26 mouse cellular contexts compared by ENCODE assay signal in the genomic region with DNA sequence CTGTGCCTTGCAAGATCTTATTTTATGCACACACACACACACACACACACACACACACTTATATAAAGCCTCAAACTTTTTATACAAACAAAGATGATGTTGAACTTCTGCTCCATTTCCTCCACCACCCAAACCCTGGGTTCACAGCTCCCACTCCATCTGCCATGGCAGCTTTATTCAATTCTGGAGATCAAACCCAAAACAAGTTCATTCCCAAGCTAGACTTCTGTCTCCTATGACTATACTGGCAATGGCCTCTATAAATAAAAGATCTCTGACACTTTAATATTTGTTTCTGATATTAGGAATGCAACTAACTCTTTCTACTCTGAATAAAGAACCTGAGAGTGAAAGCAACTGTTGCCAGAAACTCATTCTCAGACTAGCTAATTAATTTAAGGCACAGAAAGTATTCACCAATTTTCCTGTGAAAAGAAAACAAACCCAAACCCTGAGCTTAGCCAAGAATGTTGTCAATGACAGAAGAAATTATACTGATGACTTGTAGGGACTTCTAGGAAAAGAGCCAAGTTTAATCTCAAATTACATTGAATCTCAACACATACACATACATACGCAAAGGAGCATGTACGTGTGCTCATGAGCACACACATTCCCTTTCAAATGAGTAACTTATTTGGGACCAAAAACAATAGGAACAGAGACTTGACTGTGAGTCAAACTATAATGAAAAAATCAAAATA.
DNase-seq lines count a peak whose midpoint lies in the region; ATAC-seq and TF ChIP-seq lines count a peak whose summit lies in the region.
"Had no signal": no experiment of that assay in that cellular context is flagged by ENCODE, and none has a peak within 500 bp of the region (broad histone marks: within the 10 kb centered on the region; RNA-seq: fewer than 3 reads in every experiment).

No protein-coding gene starts in this region.

- no peaks in the 10 kb centered on the region for H3K9me3 ChIP-seq in heart, postnatal 0 days (replicated peaks; ENCODE audit: control insufficient read depth, low read length)
- H3K9me3 ChIP-seq in kidney, embryonic 16.5 days (ENCODE audit: low read length) = no peaks in the 10 kb centered on the region
- no peaks in the 10 kb centered on the region for H3K9me3 ChIP-seq in lung, embryonic 14.5 days (ENCODE audit: low read depth, low read length)
- no peaks in the 10 kb centered on the region for H3K9me3 ChIP-seq in liver, embryonic 11.5 days (ENCODE audit: control insufficient read depth, low read length)
- H3K9me3 ChIP-seq: embryonic facial prominence, embryonic 13.5 days; forebrain, embryonic 10.5 days; forebrain, embryonic 13.5 days; hindbrain, embryonic 10.5 days; hindbrain, embryonic 13.5 days had no signal

- H3K4me1 ChIP-seq in heart, postnatal 0 days (ENCODE audit: control insufficient read depth, insufficient read depth) = no peaks in the 10 kb centered on the region
- H3K4me1 ChIP-seq in kidney, embryonic 16.5 days (ENCODE audit: insufficient read depth, low read length) = no peaks in the 10 kb centered on the region
- H3K4me1 ChIP-seq in lung, embryonic 14.5 days (ENCODE audit: insufficient read depth) = no peaks in the 10 kb centered on the region
- no peaks in the 10 kb centered on the region for H3K4me1 ChIP-seq in liver, embryonic 11.5 days (replicated peaks; ENCODE audit: control insufficient read depth, insufficient read depth, low read length)
- H3K4me1 ChIP-seq: embryonic facial prominence, embryonic 13.5 days; forebrain, embryonic 10.5 days; forebrain, embryonic 13.5 days; hindbrain, embryonic 10.5 days; hindbrain, embryonic 13.5 days had no signal

- no peaks in the 10 kb centered on the region for H3K27me3 ChIP-seq in heart, postnatal 0 days (ENCODE audit: control insufficient read depth, insufficient read depth, low read length)
- no peaks in the 10 kb centered on the region for H3K27me3 ChIP-seq in kidney, embryonic 16.5 days (ENCODE audit: insufficient read depth, low read length)
- H3K27me3 ChIP-seq in lung, embryonic 14.5 days (ENCODE audit: insufficient read depth, low read length) = no peaks in the 10 kb centered on the region
- no peaks in the 10 kb centered on the region for H3K27me3 ChIP-seq in liver, embryonic 11.5 days (replicated peaks; ENCODE audit: control insufficient read depth, insufficient read depth, low read length)
- H3K27me3 ChIP-seq: embryonic facial prominence, embryonic 13.5 days; forebrain, embryonic 13.5 days; hindbrain, embryonic 13.5 days; Patski had no signal

- ATAC-seq in heart, postnatal 0 days (ENCODE audit: insufficient read depth, low read depth) = no peak
- ATAC-seq in kidney, embryonic 16.5 days (ENCODE audit: low FRiP score, low TSS enrichment) = peak; percentile 76; the same call in 1 of the 2 replicates
- no peak; the same call in 1 of the 2 replicates for ATAC-seq in lung, embryonic 14.5 days (ENCODE audit: insufficient read depth)
- ATAC-seq in liver, embryonic 11.5 days (replicated peaks; ENCODE audit: low FRiP score) = no peak
- ATAC-seq: forebrain, embryonic 13.5 days; hindbrain, embryonic 16.5 days; Patski had no signal

- H3K27ac ChIP-seq in heart, postnatal 0 days (ENCODE audit: low read depth) = no peak overlapping the region
- 0 out of 2 replicates have a peak overlapping the region, but pooled peaks have one; percentile 34 for H3K27ac ChIP-seq in kidney, embryonic 16.5 days (ENCODE audit: low read length)
- no peak overlapping the region for H3K27ac ChIP-seq in lung, embryonic 14.5 days (ENCODE audit: low read depth)
- no peak overlapping the region for H3K27ac ChIP-seq in liver, embryonic 11.5 days (ENCODE audit: low read depth, low read length)
- H3K27ac ChIP-seq: embryonic facial prominence, embryonic 13.5 days; forebrain, embryonic 10.5 days; forebrain, embryonic 13.5 days; hindbrain, embryonic 10.5 days; hindbrain, embryonic 13.5 days had no signal

- H3K4me3 ChIP-seq in heart, postnatal 0 days (ENCODE audit: low read depth, low read length) = no peak overlapping the region
- no peak overlapping the region for H3K4me3 ChIP-seq in kidney, embryonic 16.5 days (ENCODE audit: low read length)
- H3K4me3 ChIP-seq in lung, embryonic 14.5 days (ENCODE audit: low read depth, low read length) = no peak overlapping the region
- no peak overlapping the region for H3K4me3 ChIP-seq in liver, embryonic 11.5 days (ENCODE audit: low read depth, low read length)
- H3K4me3 ChIP-seq: embryonic facial prominence, embryonic 13.5 days; forebrain, embryonic 10.5 days; forebrain, embryonic 13.5 days; hindbrain, embryonic 10.5 days; hindbrain, embryonic 13.5 days had no signal

- no peak overlapping the region for H3K4me2 ChIP-seq in heart, postnatal 0 days (ENCODE audit: low read depth, low read length)
- H3K4me2 ChIP-seq in kidney, embryonic 16.5 days (replicated peaks; ENCODE audit: low read depth, low read length) = no peak overlapping the region
- no peak overlapping the region for H3K4me2 ChIP-seq in lung, embryonic 14.5 days
- no peak overlapping the region for H3K4me2 ChIP-seq in liver, embryonic 11.5 days
- H3K4me2 ChIP-seq: embryonic facial prominence, embryonic 13.5 days; forebrain, embryonic 13.5 days; heart, embryonic 11.5 days; hindbrain, embryonic 13.5 days had no signal

- peak; percentile 7 for DNase-seq in heart, postnatal 0 days (ENCODE audit: low spot score)
- no peak for DNase-seq in heart, adult 11 months
- DNase-seq in kidney, adult 9 months = no peak
- DNase-seq in lung, embryonic 14.5 days = peak; percentile 45
- no peak for DNase-seq in lung, adult 18-20 months
- DNase-seq in brain, embryonic 14.5 days (ENCODE audit: low read depth) = peak; percentile 21
- DNase-seq in liver, embryonic 11.5 days (ENCODE audit: low spot score) = no peak
- DNase-seq: adrenal gland, postnatal 10 days; adrenal gland, postnatal 36 days; cerebellum, adult 11 months; cerebellum, adult 2 months; cerebellum, adult 9-11 months; cerebellum, postnatal 25 days; gastrocnemius, postnatal 10 days; gastrocnemius, postnatal 36 days; heart, postnatal 10 days; heart, postnatal 36 days had no signal

- TF ChIP-seq CTCF in heart, postnatal 0 days (IDR thresholded peaks at IDR 0.05; ENCODE audit: low read depth) = no peak
- TF ChIP-seq CTCF in lung, embryonic 14.5 days (IDR thresholded peaks at IDR 0.05; ENCODE audit: low read depth) = no peak
- TF ChIP-seq CTCF in brain, embryonic 14.5 days (IDR thresholded peaks at IDR 0.05; ENCODE audit: borderline replicate concordance, extremely low read depth, insufficient read depth, insufficient read length) = no peak

- H3K9ac ChIP-seq in heart, postnatal 0 days (replicated peaks; ENCODE audit: low read depth, low read length) = no peak overlapping the region
- no peak overlapping the region for H3K9ac ChIP-seq in kidney, embryonic 16.5 days (replicated peaks; ENCODE audit: low read length)
- no peak overlapping the region for H3K9ac ChIP-seq in lung, embryonic 14.5 days
- H3K9ac ChIP-seq in liver, embryonic 11.5 days (ENCODE audit: low read depth, low read length) = no peak overlapping the region
- H3K9ac ChIP-seq: embryonic facial prominence, embryonic 13.5 days; forebrain, embryonic 13.5 days; hindbrain, embryonic 13.5 days had no signal

- no peak for TF ChIP-seq EP300 in heart, postnatal 0 days (IDR thresholded peaks at IDR 0.05; ENCODE audit: low read depth)

- 57% methylated on average over 2 of the region's 2 CpGs for WGBS in heart, postnatal 0 days
- WGBS in kidney, embryonic 16.5 days = 40% methylated on average over 2 of the region's 2 CpGs
- 18% methylated on average over 2 of the region's 2 CpGs for WGBS in lung, embryonic 14.5 days
- WGBS in liver, embryonic 11.5 days = 72% methylated on average over 2 of the region's 2 CpGs

- no peak for TF ChIP-seq POLR2A in brain, embryonic 14.5 days (IDR thresholded peaks at IDR 0.05; ENCODE audit: borderline replicate concordance, extremely low read depth, insufficient read depth, insufficient read length, poor library complexity, severe bottlenecking)

- no peaks in the 10 kb centered on the region for H3K36me3 ChIP-seq in heart, postnatal 0 days (replicated peaks; ENCODE audit: control insufficient read depth, insufficient read depth, low read length)
- H3K36me3 ChIP-seq in kidney, embryonic 16.5 days (ENCODE audit: insufficient read depth, low read length) = no peaks in the 10 kb centered on the region
- no peaks in the 10 kb centered on the region for H3K36me3 ChIP-seq in lung, embryonic 14.5 days (ENCODE audit: insufficient read depth)
- H3K36me3 ChIP-seq in liver, embryonic 11.5 days (ENCODE audit: control insufficient read depth, insufficient read depth, low read length) = no peaks in the 10 kb centered on the region
- H3K36me3 ChIP-seq: embryonic facial prominence, embryonic 13.5 days; forebrain, embryonic 10.5 days; hindbrain, embryonic 10.5 days; hindbrain, embryonic 13.5 days had no signal

Comparison
In these comparisons a context has a peak if more than half of its experiments do, and no peak if none do; other contexts are left out.
1. DNase-seq: peak in heart, postnatal 0 days (single experiment), lung, embryonic 14.5 days (single experiment) and brain, embryonic 14.5 days (single experiment); none in heart, adult 11 months (single experiment), kidney, adult 9 months (single experiment), lung, adult 18-20 months (0 of 2) and liver, embryonic 11.5 days (single experiment).